Mouse (Mus musculus) intestine, embryonic 14.5 days (tissue): ENCODE data around the gene Tm9sf1. TPM values are rescaled to one million over a fixed set of nuclear protein-coding genes. Genes with fewer than 3 reads are reported as not detected.
A peak's percentile ranks its signal among the peaks of the same experiment; 100 is the strongest.

Experiments
- ATAC-seq: fragments of 200-750 bp; cut with Nextera tagmentation; replicated peaks from 2 replicates; pipeline ENCODE4 v1.8.0; 2017; ENCODE audit warnings: low read depth, moderate number of reproducible peaks, moderate TSS enrichment, moderate library complexity; ENCODE audit not compliant: low FRiP score, low TSS enrichment
- DNase-seq: peaks from one replicate; pipeline ENCODE4 v3.0.0-alpha.2; 2018; ENCODE audit warnings: low spot score
- H3K27ac ChIP-seq: fragments of 300-500 bp; sonication (generic); 2 replicates; pipeline ENCODE4 v1.5.1; 2014; ENCODE audit warnings: low read depth, mild to moderate bottlenecking, control low read depth
- H3K27me3 ChIP-seq: fragments of 300-500 bp; sonication (generic); replicated peaks from 2 replicates; pipeline ENCODE4 v1.6.1; 2014; ENCODE audit warnings: low read length, control low read depth; ENCODE audit not compliant: control insufficient read depth, insufficient read depth
- H3K36me3 ChIP-seq: fragments of 300-500 bp; sonication (generic); 2 replicates; pipeline ENCODE4 v1.6.1; 2014; ENCODE audit warnings: low read length, control low read depth; ENCODE audit not compliant: control insufficient read depth, insufficient read depth
- H3K4me1 ChIP-seq: fragments of 300-500 bp; sonication (generic); replicated peaks from 2 replicates; pipeline ENCODE4 v1.6.1; 2014; ENCODE audit warnings: low read length, control low read depth, mixed read lengths; ENCODE audit not compliant: control insufficient read depth, insufficient read depth
- H3K4me2 ChIP-seq: fragments of 300-500 bp; sonication (generic); 2 replicates; pipeline ENCODE4 v1.6.1; 2014; ENCODE audit warnings: low read length
- H3K4me3 ChIP-seq: fragments of 300-500 bp; sonication (generic); 2 replicates; pipeline ENCODE4 v1.5.1; 2014; ENCODE audit warnings: low read depth, low read length, control low read depth, mixed read lengths
- H3K9ac ChIP-seq: fragments of 300-500 bp; sonication (generic); 2 replicates; pipeline ENCODE4 v1.6.1; 2014; ENCODE audit warnings: mild to moderate bottlenecking, low read length
- H3K9me3 ChIP-seq: fragments of 300-500 bp; sonication (generic); 2 replicates; pipeline ENCODE4 v1.6.1; 2016; ENCODE audit warnings: low read length, control low read depth; ENCODE audit not compliant: control insufficient read depth
- WGBS: fragments of 180-500 bp; shearing (Covaris S2); extraction: QIAGEN DNeasy Blood & Tissue Kit; methylation state at CpG from one replicate; pipeline ENCODE4 v1.1.7; 2014; 5-methylcytosine and 5-hydroxymethylcytosine counted together
- polyA plus RNA-seq: library from polyadenylated mRNA; unstranded; fragments of >200 nt; fragmentation: Nextera tagmentation; extraction: Ambion mirVana; gene quantifications from 2 replicates; pipeline ENCODE4 v1.2.1, GENCODE M21; 2014

Tm9sf1 gene
- polyA plus RNA-seq, 1 experiment from 2014 or later: 114 TPM

DNA sequence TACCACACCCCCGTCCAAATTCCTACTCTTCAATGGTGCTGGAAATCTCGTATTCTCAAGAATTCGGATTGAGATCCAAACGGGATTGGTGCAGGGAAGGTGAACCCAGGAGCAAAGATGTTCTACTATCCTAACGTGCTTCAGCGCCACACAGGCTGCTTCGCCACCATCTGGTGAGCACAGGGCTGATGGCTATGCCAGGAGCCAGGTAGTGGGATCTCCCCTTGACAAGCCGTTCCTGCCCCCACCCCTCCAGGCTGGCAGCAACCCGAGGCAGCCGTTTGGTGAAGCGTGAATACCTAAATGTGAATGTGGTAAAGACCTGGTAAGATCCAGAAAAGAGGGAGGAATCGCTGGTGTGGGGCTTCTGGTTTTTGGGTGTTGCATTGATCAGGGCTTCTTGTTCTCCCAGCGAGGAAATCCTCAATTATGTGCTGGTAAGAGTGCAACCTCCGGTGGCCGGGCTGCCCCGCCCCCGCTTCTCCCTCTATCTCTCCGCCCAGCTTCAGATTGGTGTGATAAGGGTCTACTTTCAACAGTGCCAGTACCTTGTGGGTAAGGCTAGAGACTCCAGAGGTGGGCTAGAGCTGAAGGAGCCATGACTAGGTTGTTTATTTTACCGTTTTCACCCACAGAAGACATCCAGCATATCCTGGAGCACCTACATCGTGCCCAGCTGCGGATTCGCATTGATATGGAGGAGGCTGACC is 25.0 kb downstream of the Tm9sf1 start:
- no peaks in the 10 kb centered on the region; the same call in 1 of the 2 replicates for H3K4me1 ChIP-seq
- H3K9ac ChIP-seq: no peak overlapping the region
- 43% methylated on average over 22 of the region's 22 CpGs for WGBS
- no peak for ATAC-seq
- peak overlapping the region; percentile 43 for H3K4me2 ChIP-seq
- H3K27me3 ChIP-seq: no peaks in the 10 kb centered on the region
- DNase-seq: no peak
- H3K4me3 ChIP-seq: peak overlapping the region; percentile 25
- H3K9me3 ChIP-seq: no peaks in the 10 kb centered on the region
- no peaks in the 10 kb centered on the region for H3K36me3 ChIP-seq
- H3K27ac ChIP-seq: no peak overlapping the region

DNA sequence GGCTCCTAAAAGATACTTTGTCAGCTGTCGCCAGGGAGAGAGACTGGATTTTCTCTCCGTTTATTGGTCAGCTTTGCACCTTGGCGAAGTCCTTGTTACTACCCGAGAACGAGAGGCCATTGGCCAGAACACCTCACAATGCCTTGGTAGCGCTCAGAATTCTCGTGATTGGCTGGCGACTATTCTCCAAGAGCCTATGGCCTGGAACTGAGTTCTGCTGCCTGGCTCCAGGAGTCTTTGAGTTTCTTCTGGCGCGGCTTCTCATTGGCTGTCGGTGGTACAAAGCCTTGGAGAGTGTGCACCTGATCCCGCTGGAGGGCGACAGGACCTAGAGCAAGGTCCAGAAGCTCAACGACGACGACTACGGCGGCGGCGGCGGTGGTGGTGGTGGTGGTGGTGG is 25.8 kb downstream of the Tm9sf1 start, which contains the start of gene Rec8:
Gene Rec8, plus strand, starts transcription at position 216 of the 400 bp plus-strand sequence.
- DNase-seq: peak; percentile 66
- peak within 1 kb of the TSS; percentile 43 for H3K4me2 ChIP-seq
- no peak within 1 kb of the TSS for H3K27ac ChIP-seq
- no peaks in the 10 kb centered on the region for H3K27me3 ChIP-seq
- peak; percentile 88 for ATAC-seq
- no peaks in the 10 kb centered on the region; the same call in 1 of the 2 replicates for H3K4me1 ChIP-seq
- peak within 1 kb of the TSS; percentile 25 for H3K4me3 ChIP-seq
- no peaks in the 10 kb centered on the region for H3K36me3 ChIP-seq
- 8% methylated on average over 21 of the region's 21 CpGs for WGBS
- no peak within 1 kb of the TSS for H3K9ac ChIP-seq
- no peaks in the 10 kb centered on the region for H3K9me3 ChIP-seq

DNA sequence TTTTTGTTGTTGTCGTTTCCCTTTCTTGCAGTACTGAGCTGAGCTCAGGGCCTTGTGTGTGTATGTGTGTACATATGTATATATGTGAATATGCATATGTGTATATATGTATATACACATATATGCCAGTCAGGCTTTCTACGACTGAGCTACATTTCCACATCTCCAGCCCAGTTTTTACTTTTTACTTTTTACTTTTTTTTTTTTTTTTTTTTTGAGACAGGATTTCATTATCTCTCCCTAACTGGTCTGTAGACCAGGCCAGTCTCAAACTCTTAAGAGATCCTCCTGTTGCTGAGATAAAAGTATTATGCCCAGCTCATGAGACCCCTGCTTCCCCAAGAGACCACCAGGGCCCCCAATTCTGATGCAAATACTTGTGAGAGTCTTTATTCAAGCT is 26.8 kb downstream of the Tm9sf1 start:
- Histone ChIP-seq H3K27ac (no peak overlapping the region), H3K9ac (no peak overlapping the region), H3K4me1 (no peaks in the 10 kb centered on the region; the same call in 1 of the 2 replicates), H3K4me3 (no peak overlapping the region), H3K4me2 (no peak overlapping the region), H3K36me3 (no peaks in the 10 kb centered on the region), H3K27me3 (no peaks in the 10 kb centered on the region), H3K9me3 (no peaks in the 10 kb centered on the region)
- 81% methylated on average over 2 of the region's 2 CpGs for WGBS
- DNase-seq: no peak
- no peak for ATAC-seq

DNA sequence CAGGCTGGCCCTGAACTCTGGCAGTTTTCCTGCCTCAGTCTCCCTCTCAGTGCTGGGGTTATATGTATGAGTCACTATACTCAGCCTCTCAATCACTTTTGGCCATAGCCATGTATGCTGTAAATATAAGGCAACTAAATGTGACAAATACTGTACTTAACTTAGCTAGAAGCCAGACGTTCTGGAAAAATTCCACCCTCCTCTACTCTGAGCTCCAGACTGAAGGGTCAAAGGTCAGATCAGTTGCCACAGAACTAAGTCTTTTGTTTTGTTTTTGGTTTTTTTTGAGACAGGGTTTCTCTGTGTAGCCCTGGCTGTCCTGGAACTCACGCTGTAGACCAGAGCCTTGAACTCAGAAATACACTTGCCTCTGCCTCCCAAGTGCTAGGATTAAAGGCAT is 27.7 kb downstream of the Tm9sf1 start:
- ATAC-seq (no peak), DNase-seq (no peak)
- Histone ChIP-seq H3K4me2 (no peak overlapping the region), H3K27ac (no peak overlapping the region), H3K27me3 (no peaks in the 10 kb centered on the region), H3K9ac (no peak overlapping the region), H3K9me3 (no peaks in the 10 kb centered on the region), H3K4me3 (no peak overlapping the region), H3K36me3 (no peaks in the 10 kb centered on the region), H3K4me1 (no peaks in the 10 kb centered on the region; the same call in 1 of the 2 replicates)
- 44% methylated on average over 2 of the region's 2 CpGs for WGBS

- no peaks in the 10 kb centered on the region for H3K27me3 ChIP-seq
- no peak for ATAC-seq
- 77% methylated on average over 7 of the region's 7 CpGs for WGBS
These were observed 28.9 kb downstream of the Tm9sf1 start for GRCm38 (mm10) chr14:55614565-55615178.

GRCm38 (mm10) chr14:55613346-55613745 is 30.3 kb downstream of the Tm9sf1 start:
- no peaks in the 10 kb centered on the region for H3K27me3 ChIP-seq
- H3K36me3 ChIP-seq: peaks cover 14% of the 10 kb centered on the region
- H3K4me2 ChIP-seq: no peak overlapping the region
- no peak overlapping the region for H3K4me3 ChIP-seq
- H3K9ac ChIP-seq: no peak overlapping the region
- DNase-seq (no peak), ATAC-seq (no peak)
- no peaks in the 10 kb centered on the region for H3K9me3 ChIP-seq
- H3K27ac ChIP-seq: no peak overlapping the region
- WGBS: 74% methylated on average over 6 of the region's 6 CpGs
- H3K4me1 ChIP-seq: no peaks in the 10 kb centered on the region

More at GRCm38 (mm10) chr14:55614565-55615178, 28.9 kb downstream of the Tm9sf1 start:
- Histone ChIP-seq H3K4me2 (no peak overlapping the region), H3K36me3 (peaks cover 2% of the 10 kb centered on the region), H3K9me3 (no peaks in the 10 kb centered on the region), H3K9ac (no peak overlapping the region), H3K27ac (no peak overlapping the region), H3K4me3 (no peak overlapping the region), H3K4me1 (no peaks in the 10 kb centered on the region; the same call in 1 of the 2 replicates)
- DNase-seq: no peak

- H3K4me1 ChIP-seq: no peaks in the 10 kb centered on the region; the same call in 1 of the 2 replicates
- no peak overlapping the region for H3K4me2 ChIP-seq
- H3K27ac ChIP-seq: no peak overlapping the region
- DNase-seq: no peak
- no peak overlapping the region for H3K9ac ChIP-seq
- no peak overlapping the region for H3K4me3 ChIP-seq
- 100% methylated on average over 6 of the region's 6 CpGs for WGBS
- ATAC-seq: no peak
- no peaks in the 10 kb centered on the region for H3K27me3 ChIP-seq
- no peaks in the 10 kb centered on the region for H3K9me3 ChIP-seq
- H3K36me3 ChIP-seq: peaks cover 40% of the 10 kb centered on the region
These were observed 35.3 kb downstream of the Tm9sf1 start for GRCm38 (mm10) chr14:55608339-55608738.

DNA sequence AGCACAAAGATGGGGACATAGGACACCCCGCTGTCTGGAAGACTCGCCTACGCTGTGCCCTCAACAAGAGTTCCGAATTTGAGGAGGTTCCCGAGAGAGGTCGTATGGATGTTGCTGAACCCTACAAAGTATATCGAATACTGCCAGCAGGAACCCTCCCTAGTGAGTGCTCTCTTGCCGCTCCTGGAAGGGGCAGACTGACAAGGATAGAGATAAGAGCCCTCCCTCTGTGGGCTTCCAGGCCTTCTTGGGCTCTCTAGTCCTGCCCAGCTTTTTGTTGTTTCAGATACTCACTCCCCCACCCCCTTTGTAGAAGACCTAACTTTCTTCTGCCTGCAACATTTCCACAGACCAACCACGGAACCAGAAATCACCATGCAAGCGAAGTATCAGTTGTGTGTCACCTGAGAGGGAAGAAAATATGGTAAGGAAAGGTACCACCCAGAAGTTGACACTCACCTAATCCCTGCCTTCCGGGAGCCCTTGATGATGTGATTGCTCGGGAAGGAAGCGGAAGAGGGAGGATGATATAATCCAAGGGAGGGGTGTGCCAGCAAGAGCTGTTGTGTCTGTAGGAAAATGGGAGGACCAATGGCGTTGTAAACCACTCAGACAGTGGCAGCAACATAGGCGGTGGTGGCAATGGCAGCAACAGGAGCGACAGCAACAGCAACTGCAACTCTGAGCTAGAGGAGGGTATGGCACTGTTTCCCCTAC is 37.7 kb downstream of the Tm9sf1 start:
- H3K4me2 ChIP-seq: no peak overlapping the region
- no peak overlapping the region for H3K27ac ChIP-seq

More for the DNA sequence above, 37.7 kb downstream of the Tm9sf1 start:
- DNase-seq (no peak), ATAC-seq (no peak)
- WGBS: 92% methylated on average over 16 of the region's 16 CpGs
- H3K9ac ChIP-seq: no peak overlapping the region
- H3K4me3 ChIP-seq: no peak overlapping the region
- peaks cover 65% of the 10 kb centered on the region for H3K36me3 ChIP-seq
- H3K9me3 ChIP-seq: no peaks in the 10 kb centered on the region
- H3K27me3 ChIP-seq: no peaks in the 10 kb centered on the region
- no peaks in the 10 kb centered on the region; the same call in 1 of the 2 replicates for H3K4me1 ChIP-seq
